Mouse (Mus musculus) E14TG2a.4 (cell line): ENCODE measurements around the gene Trp53rkb.

Source experiments
- CTCF ChIP-seq: conservative IDR thresholded peaks from 2 replicates; pipeline ENCODE4 v1.5.1; 2014; ENCODE audit warnings: low read length
- NANOG ChIP-seq: IDR thresholded peaks from 2 replicates; pipeline ENCODE4 v1.6.1; 2014; ENCODE audit warnings: borderline replicate concordance, low read length, mixed read lengths
- POU5F1 ChIP-seq: IDR thresholded peaks from 2 replicates; pipeline ENCODE4 v1.6.1; 2014; ENCODE audit warnings: low read length, borderline replicate concordance

- TF ChIP-seq CTCF: no peak
- TF ChIP-seq NANOG: no peak
- no peak for TF ChIP-seq POU5F1
These were observed 27.5 kb downstream of the Trp53rkb start for GRCm38 (mm10) chr2:166819849-166820248.
